8 mouse cellular contexts compared by ENCODE assay signal in the genomic region with DNA sequence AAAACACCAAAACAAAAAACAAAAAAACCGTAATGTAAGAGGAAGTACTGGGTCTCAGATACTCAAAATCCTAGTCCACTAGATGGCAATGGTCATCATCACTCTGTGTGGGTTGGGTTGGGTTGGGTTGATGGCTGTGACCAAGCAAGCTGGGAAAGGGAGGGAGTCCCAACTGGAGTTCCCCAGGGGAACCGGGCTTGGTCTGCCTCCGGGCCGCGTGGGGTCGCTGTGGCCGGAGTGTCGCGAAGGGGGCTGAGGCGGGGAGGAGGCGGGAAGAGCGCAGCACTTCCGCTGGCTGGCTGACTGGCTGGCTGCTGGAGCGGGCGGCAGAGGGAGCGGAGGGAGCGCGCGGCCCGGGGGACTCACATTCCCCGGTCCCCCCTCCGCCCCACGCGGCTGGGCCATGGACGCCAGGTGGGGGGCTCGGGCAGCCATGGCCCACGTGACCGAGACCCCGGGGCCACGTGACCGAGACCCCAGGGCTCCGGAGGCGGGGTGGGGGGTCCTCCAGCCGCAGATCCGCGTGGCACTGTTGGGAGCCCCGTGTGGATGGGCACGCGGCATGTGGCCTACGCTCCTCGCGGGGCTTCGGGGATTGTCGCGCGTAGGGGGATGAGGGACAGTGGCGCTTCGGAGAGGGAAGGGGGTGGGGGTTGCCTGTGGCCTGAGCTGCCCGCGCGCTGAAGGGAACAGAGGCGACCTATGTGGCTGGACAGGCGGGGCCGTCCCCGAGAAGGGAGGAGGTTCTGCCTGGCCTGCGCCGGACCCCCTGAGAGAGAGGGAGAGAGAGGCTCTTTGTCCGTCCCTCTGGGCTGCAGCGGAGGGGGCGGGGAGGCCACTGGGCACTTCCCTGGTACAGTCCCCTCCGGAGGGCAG. TPM values are rescaled to one million over a fixed set of nuclear protein-coding genes. Genes with fewer than 3 reads are reported as not detected.
A peak's percentile ranks its signal among the peaks of the same experiment; 100 is the strongest.
DNase-seq lines count a peak whose midpoint lies in the region; ATAC-seq and TF ChIP-seq lines count a peak whose summit lies in the region.

A gene (plus strand): TSS at position 220 of the 876 bp plus-strand sequence.

- H3K4me3 ChIP-seq in embryonic facial prominence, embryonic 10.5 days, result peak within 1 kb of the TSS; percentile 94
- H3K4me3 ChIP-seq in intestine, postnatal 0 days (ENCODE audit: low read depth, low read length), result peak within 1 kb of the TSS; percentile 73
- H3K4me3 ChIP-seq in limb, embryonic 10.5 days, result peak within 1 kb of the TSS; percentile 87
- peak within 1 kb of the TSS; percentile 73 for H3K4me3 ChIP-seq in midbrain, embryonic 12.5 days

- 2% methylated on average over 60 of the region's 61 CpGs for WGBS in embryonic facial prominence, embryonic 10.5 days
- WGBS in intestine, postnatal 0 days, result under 1% methylated on average over 49 of the region's 61 CpGs
- under 1% methylated on average over 59 of the region's 61 CpGs for WGBS in limb, embryonic 10.5 days
- 1% methylated on average over 48 of the region's 61 CpGs for WGBS in midbrain, embryonic 12.5 days

- H3K27ac ChIP-seq in embryonic facial prominence, embryonic 10.5 days (replicated peaks), result peak within 1 kb of the TSS; percentile 94
- H3K27ac ChIP-seq in intestine, postnatal 0 days (ENCODE audit: low read depth, low read length), result peak within 1 kb of the TSS; percentile 74
- H3K27ac ChIP-seq in limb, embryonic 10.5 days, result peak within 1 kb of the TSS; percentile 95
- peak within 1 kb of the TSS; percentile 85 for H3K27ac ChIP-seq in midbrain, embryonic 12.5 days (replicated peaks)

- peak; percentile 96 for TF ChIP-seq CTCF in intestine, postnatal 0 days (IDR thresholded peaks at IDR 0.05; ENCODE audit: low read depth)

- peak within 1 kb of the TSS; percentile 70 for H3K9ac ChIP-seq in intestine, postnatal 0 days (ENCODE audit: low read depth, low read length)
- H3K9ac ChIP-seq in midbrain, embryonic 12.5 days (replicated peaks), result peak within 1 kb of the TSS; percentile 85

- no peaks in the 10 kb centered on the region for H3K9me3 ChIP-seq in embryonic facial prominence, embryonic 10.5 days
- no peaks in the 10 kb centered on the region for H3K9me3 ChIP-seq in intestine, postnatal 0 days (ENCODE audit: control insufficient read depth)
- H3K9me3 ChIP-seq in limb, embryonic 10.5 days (replicated peaks), result no peaks in the 10 kb centered on the region
- H3K9me3 ChIP-seq in midbrain, embryonic 12.5 days, result no peaks in the 10 kb centered on the region

- H3K27me3 ChIP-seq in embryonic facial prominence, embryonic 10.5 days (replicated peaks; ENCODE audit: low read depth, poor library complexity, severe bottlenecking), result 0 out of 2 replicates have a peak, but pooled peaks cover 3% of the 10 kb centered on the region
- no peaks in the 10 kb centered on the region for H3K27me3 ChIP-seq in intestine, postnatal 0 days (replicated peaks; ENCODE audit: control insufficient read depth, insufficient read depth, low read length)
- no peaks in the 10 kb centered on the region for H3K27me3 ChIP-seq in limb, embryonic 10.5 days (ENCODE audit: low read depth, poor library complexity, severe bottlenecking)
- 0 out of 2 replicates have a peak, but pooled peaks cover 1% of the 10 kb centered on the region for H3K27me3 ChIP-seq in midbrain, embryonic 12.5 days

- H3K4me2 ChIP-seq in intestine, postnatal 0 days (replicated peaks; ENCODE audit: low read depth), result peak within 1 kb of the TSS; percentile 89
- H3K4me2 ChIP-seq in midbrain, embryonic 12.5 days (replicated peaks), result peak within 1 kb of the TSS; percentile 97

- DNase-seq in adrenal gland, adult 2 months, result peak; percentile 98
- peak; percentile 94 for DNase-seq in embryonic facial prominence, embryonic 10.5 days (ENCODE audit: low spot score)
- DNase-seq in gonadal fat pad, adult 2 months (ENCODE audit: low read depth), result no peak
- peak; percentile 97 for DNase-seq in limb, embryonic 10.5 days (ENCODE audit: low spot score)
- peak; percentile 91 for DNase-seq in skeletal muscle tissue, adult 2 months (ENCODE audit: low read depth, low spot score)
- DNase-seq in c-Kit-positive CD71-positive TER-119-positive erythroid progenitor cells, embryonic 14.5 days (ENCODE audit: low spot score), result no peak

- peaks cover 40% of the 10 kb centered on the region for H3K4me1 ChIP-seq in embryonic facial prominence, embryonic 10.5 days
- no peaks in the 10 kb centered on the region for H3K4me1 ChIP-seq in intestine, postnatal 0 days (replicated peaks; ENCODE audit: control insufficient read depth, insufficient read depth, low read length)
- peaks cover 24% of the 10 kb centered on the region for H3K4me1 ChIP-seq in limb, embryonic 10.5 days
- H3K4me1 ChIP-seq in midbrain, embryonic 12.5 days, result peaks cover 26% of the 10 kb centered on the region

- peak; percentile 83 for ATAC-seq in intestine, postnatal 0 days
- peak; percentile 87 for ATAC-seq in midbrain, embryonic 12.5 days (ENCODE audit: low FRiP score, low read depth)

- peaks cover 42% of the 10 kb centered on the region for H3K36me3 ChIP-seq in embryonic facial prominence, embryonic 10.5 days (replicated peaks)
- H3K36me3 ChIP-seq in intestine, postnatal 0 days (ENCODE audit: control insufficient read depth, insufficient read depth), result peaks cover 32% of the 10 kb centered on the region
- H3K36me3 ChIP-seq in limb, embryonic 10.5 days, result peaks cover 39% of the 10 kb centered on the region
- H3K36me3 ChIP-seq in midbrain, embryonic 12.5 days, result peaks cover 34% of the 10 kb centered on the region

RNA-seq across cellular contexts. Expression of the gene that starts here (rescaled TPM):
- 10 to 100 TPM; 43.6 to 59.7 TPM for total RNA-seq in adrenal gland, adult 2 months (2021)
- 167 and 198 TPM in 2 replicates for polyA plus RNA-seq in adrenal gland, adult 2 months (2012; rRNA removed)
- polyA plus RNA-seq in embryonic facial prominence, embryonic 10.5 days (2016; fragmentation: Nextera tagmentation; extraction: Ambion mirVana), result 95.8 and 101 TPM in 2 replicates
- polyA plus RNA-seq in gonadal fat pad, adult 2 months (2012; rRNA removed), result 105 and 110 TPM in 2 replicates
- 77.7 and 79.5 TPM in 2 replicates for polyA plus RNA-seq in intestine, postnatal 0 days (2015; fragmentation: Nextera tagmentation; extraction: Ambion mirVana)
- 102 and 105 TPM in 2 replicates for polyA plus RNA-seq in limb, embryonic 10.5 days (2016; fragmentation: Nextera tagmentation; extraction: Ambion mirVana)
- polyA plus RNA-seq in midbrain, embryonic 12.5 days (2016; fragmentation: Nextera tagmentation; extraction: Ambion mirVana), result 96.6 and 102 TPM in 2 replicates

Comparison
In these comparisons a context has a peak if more than half of its experiments do, and no peak if none do; other contexts are left out.
1. DNase-seq: peak in adrenal gland, adult 2 months (single experiment), embryonic facial prominence, embryonic 10.5 days (single experiment), limb, embryonic 10.5 days (single experiment) and skeletal muscle tissue, adult 2 months (single experiment); none in gonadal fat pad, adult 2 months (single experiment) and c-Kit-positive CD71-positive TER-119-positive erythroid progenitor cells, embryonic 14.5 days (single experiment).
2. Peak in every context shown above with its lines, with median percentiles within 50 percentile points of each other: H3K27ac ChIP-seq and H3K4me3 ChIP-seq.